Mouse (Mus musculus) liver, adult 10 weeks (tissue): Measurements from ENCODE around the gene Gnl1. TPM values are rescaled to one million over a fixed set of nuclear protein-coding genes. Genes with fewer than 3 reads are reported as not detected.

Source experiments
- polyA plus RNA-seq: library from polyadenylated mRNA; stranded (reverse); fragments of 350-450 nt; fragmentation: Illumina TruSeq; extraction: RNeasy Lipid Tissue Mini Kit (QIAGEN cat#74804); gene quantifications from one replicate; pipeline ENCODE4 v1.2.3, GENCODE M21; 2014; ENCODE audit warnings: low read depth, low replicate concordance

The Gnl1 gene
- 1.5 TPM for polyA plus RNA-seq

DNA sequence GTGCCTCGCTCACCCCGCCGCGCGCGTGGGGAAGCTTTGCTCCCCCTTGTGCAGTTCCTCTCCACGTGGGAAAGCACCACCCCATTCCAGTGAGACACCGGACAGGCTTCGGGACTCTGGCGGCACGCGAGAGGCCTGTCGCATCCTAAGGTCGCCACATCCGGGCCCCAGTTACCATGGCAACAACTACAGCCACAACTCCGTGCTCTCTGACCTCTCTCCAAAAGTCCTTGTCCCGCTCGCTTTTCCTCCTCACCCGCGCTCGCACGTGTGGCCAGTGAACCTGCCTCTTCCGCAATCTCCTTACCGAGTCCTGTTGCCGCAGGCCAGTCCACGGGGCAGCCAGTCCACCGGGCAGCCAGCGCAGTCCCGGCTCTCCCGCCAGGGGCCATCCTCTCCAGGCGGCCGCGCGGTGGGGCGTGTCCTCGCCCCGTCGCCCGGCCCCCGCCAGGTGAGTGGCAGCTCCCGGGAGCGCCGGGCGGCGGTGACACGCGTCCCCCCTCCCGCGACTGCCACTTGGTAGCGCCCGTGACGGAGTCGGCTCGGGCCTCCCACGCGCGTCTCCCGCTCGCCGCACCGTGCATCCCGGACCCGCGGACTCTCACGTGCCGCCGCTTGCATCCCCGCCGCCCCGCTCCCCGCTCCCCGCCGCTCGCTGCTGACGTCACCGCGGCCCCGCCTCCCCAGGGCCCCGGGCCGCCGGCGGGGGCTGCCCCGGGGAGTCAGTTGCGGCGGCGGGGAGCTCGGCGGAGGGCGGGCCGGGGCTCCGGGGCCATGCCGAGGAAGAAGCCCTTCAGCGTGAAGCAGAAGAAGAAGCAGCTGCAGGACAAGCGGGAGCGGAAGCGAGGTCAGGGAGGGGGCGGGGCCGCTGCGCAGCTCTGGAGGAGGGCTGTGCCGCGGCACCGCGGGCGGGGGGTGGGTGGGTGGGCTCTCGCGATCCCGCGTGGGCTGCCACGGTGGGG lies at the start of gene Gnl1, which contains the start of gene Prr3:
Gene Gnl1, plus strand, starts transcription at position 451 of the 962 bp plus-strand sequence.
Gene Prr3, minus strand, starts transcription at position 836 of the 962 bp plus-strand sequence.

DNA sequence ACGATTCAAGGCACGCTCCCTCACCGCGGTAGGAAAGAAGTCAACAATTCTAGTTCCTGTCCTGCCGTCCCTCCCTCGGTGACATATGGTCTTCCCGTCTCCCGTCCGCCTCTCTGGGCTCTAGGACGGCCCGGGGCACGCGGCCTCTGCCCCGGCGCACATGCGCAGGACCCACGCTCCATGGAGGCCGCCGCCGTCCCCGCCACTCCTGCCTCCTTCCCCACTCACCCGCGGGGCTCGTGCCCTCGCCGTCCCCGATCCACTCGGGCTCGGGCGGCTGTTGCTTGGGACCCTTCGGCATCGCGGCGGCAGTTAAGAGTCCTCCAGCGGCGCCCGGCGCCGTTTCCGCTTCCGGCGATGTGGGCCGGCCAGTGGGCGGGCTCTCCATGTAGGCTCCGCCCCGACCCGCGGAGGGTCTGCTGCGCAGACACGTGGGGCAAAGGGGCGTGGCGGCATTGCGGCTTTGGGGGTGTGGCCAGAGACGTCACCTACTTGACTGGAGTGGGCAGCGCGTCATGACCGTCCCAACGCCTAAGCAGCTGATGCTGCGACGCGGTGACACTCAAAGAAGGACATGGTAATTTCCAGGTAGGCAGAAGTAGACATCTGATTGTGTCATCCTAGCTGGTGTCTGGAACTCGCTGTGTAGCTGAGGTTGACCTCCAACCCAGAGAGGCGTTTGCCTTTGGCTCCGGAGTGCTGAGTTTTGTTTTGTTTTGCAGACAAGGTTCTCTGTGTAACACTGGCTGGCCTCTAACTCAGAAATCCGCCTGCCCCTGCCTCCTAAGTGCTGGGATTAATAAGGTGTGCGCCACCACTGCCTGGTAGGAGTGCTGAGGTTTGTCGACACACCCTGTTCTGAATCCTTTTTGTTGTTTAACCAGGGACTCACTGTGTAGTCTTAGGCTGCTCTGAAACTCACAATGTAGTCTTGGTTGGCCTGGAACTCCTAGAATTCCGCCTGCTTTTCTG lies 9.9 kb upstream of the Gnl1 start, which contains the start of gene Abcf1:
Gene Abcf1, minus strand, starts transcription at position 344 of the 972 bp plus-strand sequence.

DNA sequence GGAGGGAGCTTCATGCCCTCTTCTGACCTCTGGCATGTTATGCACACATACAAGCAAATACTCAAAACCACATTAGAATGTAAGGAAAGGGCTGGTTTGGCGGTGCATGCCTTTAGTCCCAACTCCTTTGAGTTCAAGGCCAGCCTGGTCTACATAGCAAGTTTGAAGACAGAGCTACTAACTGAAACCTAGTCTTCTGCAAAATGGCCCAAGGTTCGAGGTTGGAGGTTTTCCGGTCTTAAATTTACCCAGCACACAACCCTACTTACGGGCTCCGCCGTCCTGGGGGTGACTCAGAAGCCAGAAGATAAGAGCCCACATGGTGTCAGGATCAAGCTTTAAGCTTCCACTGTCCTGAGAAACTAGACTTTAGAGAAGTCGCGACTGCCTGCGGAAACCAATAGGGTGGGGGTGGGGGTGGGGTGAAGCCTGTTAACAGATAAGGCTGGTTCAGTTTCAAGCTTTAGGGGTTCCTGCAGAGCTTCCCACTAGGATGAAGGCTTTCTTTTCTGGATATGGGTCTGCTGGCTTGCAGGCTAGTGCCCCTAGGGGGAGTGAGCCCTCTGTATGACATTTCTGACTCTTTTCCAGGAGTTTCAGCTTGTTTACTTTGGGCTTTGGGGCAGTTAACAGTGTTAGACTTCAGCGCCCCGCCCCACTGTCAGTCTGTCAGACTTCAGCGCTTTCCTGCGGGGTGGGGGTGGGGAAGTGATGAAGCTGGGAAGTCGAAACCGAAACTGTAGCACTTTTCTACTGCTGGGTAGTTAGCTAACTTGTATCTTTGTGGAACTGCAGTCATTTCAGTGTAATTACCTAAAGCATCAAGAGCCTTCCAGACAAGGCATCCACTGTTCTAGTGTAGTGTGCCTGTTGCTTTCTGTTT lies 40.8 kb downstream of the Gnl1 start, which contains the start of gene H2-T24:
Gene H2-T24, minus strand, starts transcription at position 370 of the 883 bp plus-strand sequence.

DNA sequence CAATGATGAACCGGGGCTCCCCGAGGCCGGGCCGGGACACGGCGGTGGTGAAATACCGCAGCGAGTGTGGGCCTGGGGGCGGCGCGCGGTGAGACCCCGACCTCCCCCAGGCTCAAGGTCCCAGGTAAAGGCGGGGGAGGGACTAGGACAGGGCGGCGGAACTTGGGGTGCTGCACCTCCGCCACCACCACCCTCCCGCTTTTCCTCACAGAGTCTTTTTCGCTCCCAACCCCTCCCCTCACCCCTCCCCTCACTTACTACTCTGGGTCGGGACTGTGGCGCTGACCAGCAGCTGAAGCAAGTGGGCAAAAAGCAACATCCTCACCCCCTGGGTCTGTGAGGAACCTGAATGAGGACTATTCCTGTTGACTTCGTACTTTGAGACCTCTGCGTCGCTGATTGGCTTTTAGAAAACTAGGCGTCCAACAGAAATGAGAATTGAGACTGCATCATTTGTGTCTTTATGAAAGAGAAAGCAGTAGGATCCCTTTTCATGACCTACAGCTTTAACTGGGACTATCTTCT lies 52.8 kb downstream of the Gnl1 start, which contains the start of gene H2-T23:
Gene H2-T23, minus strand, starts transcription at position 505 of the 525 bp plus-strand sequence.

Other genes starting within 250 kb of the Gnl1 start
- 0.85 TPM for gene Ier3, start 158.2 kb upstream of the Gnl1 start, polyA plus RNA-seq
- gene Flot1, start 156.6 kb upstream of the Gnl1 start, polyA plus RNA-seq, result 3.9 TPM
- gene Tubb5, start 141.5 kb upstream of the Gnl1 start, polyA plus RNA-seq, result 13.4 TPM
- 4.7 TPM for gene Mdc1, start 138.3 kb upstream of the Gnl1 start, polyA plus RNA-seq
- gene Nrm, start 118.5 kb upstream of the Gnl1 start, polyA plus RNA-seq, result 0.34 TPM
- 1.1 TPM for gene Ppp1r18, start 114.3 kb upstream of the Gnl1 start, polyA plus RNA-seq
- gene Dhx16, start 100.0 kb upstream of the Gnl1 start, polyA plus RNA-seq, result 39.3 TPM
- gene 2310061I04Rik, start 82.4 kb upstream of the Gnl1 start, polyA plus RNA-seq, result 17.0 TPM
- gene Atat1, start 69.8 kb upstream of the Gnl1 start, polyA plus RNA-seq, result 10.3 TPM
- 25.6 TPM for gene Mrps18b, start 63.5 kb upstream of the Gnl1 start, polyA plus RNA-seq
- 12.4 TPM for gene Ppp1r10, start 63.4 kb upstream of the Gnl1 start, polyA plus RNA-seq
- gene Abcf1, start 10.1 kb upstream of the Gnl1 start, polyA plus RNA-seq, result 15.0 TPM
- 1.4 TPM for gene Prr3, start 385 bp downstream of the Gnl1 start, polyA plus RNA-seq
- gene H2-T24, start 40.7 kb downstream of the Gnl1 start, polyA plus RNA-seq, result 3.9 TPM
- gene H2-T23, start 53.0 kb downstream of the Gnl1 start, polyA plus RNA-seq, result 29.7 TPM
- gene H2-T22, start 62.9 kb downstream of the Gnl1 start, polyA plus RNA-seq, result 46.2 TPM
- gene Gm6034, start 63.1 kb downstream of the Gnl1 start, polyA plus RNA-seq, result not detected
- gene Gm11127, start 78.5 kb downstream of the Gnl1 start, polyA plus RNA-seq, result not detected
- not detected for gene Gm19684, start 141.8 kb downstream of the Gnl1 start, polyA plus RNA-seq
- gene Gm7030, start 149.6 kb downstream of the Gnl1 start, polyA plus RNA-seq, result not detected
- gene Gm8909, start 188.7 kb downstream of the Gnl1 start, polyA plus RNA-seq, result not detected
- not detected for gene H2-T3, start 210.4 kb downstream of the Gnl1 start, polyA plus RNA-seq